Mouse (Mus musculus) erythroid progenitor cell, adult 5-6 weeks (primary cell): Measurements from ENCODE around the gene Qrich1. TPM values are rescaled to one million over a fixed set of nuclear protein-coding genes. Genes with fewer than 3 reads are reported as not detected.

ENCODE experiments used
- ATAC-seq: replicated peaks from 2 replicates; pipeline ENCODE4 v1.8.0; 2016; ENCODE audit warnings: moderate number of reproducible peaks, mild to moderate bottlenecking, moderate TSS enrichment, inconsistent platforms; ENCODE audit not compliant: poor library complexity, low FRiP score, severe bottlenecking
- total RNA-seq, 2 experiments: library from RNA; stranded (forward) in 1 of 2; stranded (reverse) in 1 of 2; fragments of 150-400 nt in 1 of 2; fragments of 186-747, 209-891 nt in 1 of 2; gene quantifications; 2 replicates each; pipeline versions ENCODE4 v1.2.3 to v1.2.4; 2015 to 2017; ENCODE audit warnings: low replicate concordance in 2 of 2

Qrich1 gene
- total RNA-seq (2015; ENCODE audit: low replicate concordance) = 92.6 and 141 TPM in 2 replicates
- 117 and 139 TPM in 2 replicates for total RNA-seq (2017; ENCODE audit: low replicate concordance)

DNA sequence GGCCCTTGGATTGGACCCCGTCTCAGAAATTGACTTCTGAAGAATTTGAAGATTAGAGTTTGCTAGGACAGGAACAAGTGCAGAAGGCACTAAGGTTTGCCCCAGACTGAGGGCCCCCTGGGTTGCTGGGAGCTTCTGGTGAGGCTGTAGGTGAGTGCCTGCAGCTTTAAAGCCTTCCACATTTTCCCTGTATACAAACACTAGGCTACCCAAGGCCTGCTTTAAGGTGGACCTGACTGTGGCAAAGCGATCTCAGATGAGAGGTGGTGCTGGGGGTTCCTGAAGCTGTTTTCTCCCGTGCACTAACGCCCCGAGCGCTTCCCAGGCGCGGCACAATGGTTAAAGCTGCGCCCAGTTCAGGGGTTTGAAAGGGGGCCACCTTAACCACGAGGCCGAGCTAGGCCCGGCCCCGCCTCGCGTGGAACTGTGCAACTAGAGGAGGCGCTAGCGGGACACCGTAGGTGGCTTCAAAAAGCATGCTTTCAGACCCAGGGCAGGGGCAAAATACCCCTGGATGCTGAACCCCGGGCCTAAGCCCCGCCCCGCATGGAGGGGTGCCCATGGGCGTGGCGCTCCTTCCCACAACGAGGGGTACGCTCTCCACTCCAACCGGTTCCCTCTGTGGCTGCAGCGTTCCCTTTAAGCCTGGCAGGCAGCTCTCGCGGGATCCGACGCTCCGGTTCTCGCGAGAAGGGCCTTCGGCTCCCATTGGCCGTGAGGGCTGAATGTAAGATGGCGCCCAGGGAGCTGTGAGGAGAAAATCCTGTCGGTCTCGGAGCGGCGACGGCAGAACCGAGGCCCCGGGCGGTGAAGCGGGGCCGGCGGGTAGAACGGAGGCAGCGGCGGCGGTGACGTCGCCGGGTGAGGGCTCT lies at the start of gene Qrich1:
Gene Qrich1 (plus strand): TSS at position 427 of the 872 bp plus-strand sequence.
- ATAC-seq = peak; percentile 96

DNA sequence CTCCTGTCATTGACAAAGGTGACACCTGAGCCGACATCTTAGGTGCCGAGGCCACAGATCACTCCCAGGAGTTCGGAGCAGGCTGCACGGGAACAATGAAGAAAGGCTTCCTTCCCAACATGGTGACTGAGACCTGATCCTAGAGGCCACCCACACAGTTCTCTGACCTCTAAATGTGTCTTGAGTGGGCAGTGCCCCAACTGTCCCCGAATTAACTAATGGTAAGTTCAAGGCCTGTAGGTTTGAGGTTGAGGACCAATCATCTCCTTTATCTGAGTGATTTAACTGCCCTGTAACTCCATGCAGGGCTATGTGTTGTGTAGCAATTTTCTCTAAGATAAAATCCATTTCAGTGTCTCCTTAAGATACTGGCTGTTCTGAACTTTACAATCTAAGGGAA lies 47.2 kb upstream of the Qrich1 start:
- ATAC-seq = no peak

DNA sequence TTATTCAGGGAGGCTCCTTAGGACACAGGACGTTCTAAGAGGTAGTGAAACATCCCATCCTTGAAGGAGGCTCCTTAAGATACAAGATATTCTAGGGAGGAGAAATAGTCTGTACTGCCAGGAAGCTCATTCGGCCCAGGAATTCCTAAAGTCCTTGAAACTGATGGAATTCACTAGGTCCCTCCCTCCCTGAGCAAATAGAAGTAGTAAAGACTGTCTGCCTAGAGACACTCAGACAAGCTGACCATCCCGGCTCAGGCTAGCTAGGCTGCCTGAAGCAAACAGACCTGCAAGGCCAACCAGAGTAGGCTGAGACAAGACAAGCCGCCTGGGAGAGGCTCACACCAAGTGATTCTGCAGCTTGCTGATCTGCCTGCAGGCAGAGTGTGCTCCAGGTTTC lies 46.8 kb upstream of the Qrich1 start:
- no peak for ATAC-seq

GRCm38 (mm10) chr9:108474528-108474927 lies 42.1 kb upstream of the Qrich1 start:
- 0 out of 2 replicates have a peak, but pooled peaks have one; percentile 14 for ATAC-seq

- ATAC-seq = no peak
Measured at GRCm38 (mm10) chr9:108478638-108479156, 37.9 kb upstream of the Qrich1 start.

DNA sequence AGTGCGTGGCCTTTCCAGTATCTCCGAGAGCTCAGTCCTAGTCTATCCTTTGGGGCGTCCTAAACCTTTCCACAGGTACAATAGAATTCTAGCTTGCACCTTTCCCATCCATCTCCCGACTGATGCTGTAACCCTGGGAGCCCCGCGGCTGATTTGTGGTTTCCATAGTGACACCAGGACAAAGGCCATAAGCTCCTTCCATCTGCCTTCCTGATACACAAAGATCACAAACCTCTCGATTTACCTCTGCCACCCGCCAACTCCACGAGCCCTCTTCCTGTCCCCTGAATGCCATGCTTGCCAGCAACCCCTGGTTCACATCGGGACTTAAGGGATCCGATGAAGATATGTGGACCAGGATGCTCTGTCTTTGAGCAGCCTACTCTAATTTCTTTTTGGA lies 37.4 kb upstream of the Qrich1 start:
- no peak for ATAC-seq

DNA sequence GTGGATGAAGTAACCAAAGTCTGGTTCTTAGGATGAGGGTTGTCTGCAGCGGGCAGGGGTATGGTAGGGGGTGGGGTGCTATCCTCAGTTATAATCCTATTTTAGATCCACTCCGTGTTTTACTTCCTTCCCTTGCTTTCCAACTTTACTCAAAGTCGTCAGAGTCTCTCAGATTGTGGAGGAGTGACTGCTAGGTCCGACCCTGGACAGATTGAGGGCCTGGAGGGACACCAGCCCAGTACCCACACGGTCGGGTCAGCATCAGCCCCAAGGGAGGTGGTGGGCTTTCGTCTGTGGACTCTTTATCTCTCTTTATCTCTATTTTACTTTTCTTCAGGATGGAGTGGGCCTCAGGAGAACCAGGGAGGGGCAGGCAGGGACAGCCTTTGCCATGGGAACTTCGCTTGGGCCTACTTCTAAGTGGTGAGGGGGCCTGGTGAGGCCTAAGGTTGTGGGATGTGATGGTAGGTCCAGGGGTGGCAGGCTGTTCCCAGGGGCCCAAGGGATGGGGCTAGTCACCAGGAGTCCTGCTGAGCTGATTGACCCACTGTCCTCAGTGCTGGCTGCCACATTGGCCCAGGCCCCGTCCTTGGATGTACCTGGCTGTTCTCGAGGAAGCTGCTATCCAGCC lies 36.8 kb upstream of the Qrich1 start, which contains the start of gene Lamb2:
Gene Lamb2 (plus strand): TSS at position 16 of the 631 bp plus-strand sequence.
- no peak for ATAC-seq

- no peak for ATAC-seq
Measured at GRCm38 (mm10) chr9:108480813-108481519, 35.6 kb upstream of the Qrich1 start.

- ATAC-seq = no peak
Measured at GRCm38 (mm10) chr9:108481520-108482210, 34.9 kb upstream of the Qrich1 start.

GRCm38 (mm10) chr9:108483051-108483790 lies 33.4 kb upstream of the Qrich1 start:
- no peak for ATAC-seq

DNA sequence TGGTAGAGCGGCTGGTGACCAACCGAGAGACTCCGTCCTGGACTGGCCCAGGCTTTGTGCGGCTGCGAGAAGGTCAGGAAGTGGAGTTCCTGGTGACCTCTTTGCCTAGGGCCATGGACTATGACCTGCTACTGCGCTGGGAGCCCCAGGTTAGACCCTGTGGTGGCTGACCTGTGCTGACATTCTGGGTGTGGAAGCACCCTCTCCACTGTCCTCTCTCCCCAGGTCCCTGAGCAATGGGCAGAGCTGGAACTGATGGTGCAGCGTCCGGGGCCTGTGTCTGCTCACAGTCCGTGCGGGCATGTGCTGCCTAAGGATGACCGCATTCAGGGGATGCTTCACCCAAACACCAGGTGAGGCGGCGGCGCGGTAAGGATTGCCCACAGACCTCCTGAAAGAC lies 32.6 kb upstream of the Qrich1 start:
- no peak for ATAC-seq

- ATAC-seq = no peak
Measured at GRCm38 (mm10) chr9:108485301-108485875, 31.2 kb upstream of the Qrich1 start.

DNA sequence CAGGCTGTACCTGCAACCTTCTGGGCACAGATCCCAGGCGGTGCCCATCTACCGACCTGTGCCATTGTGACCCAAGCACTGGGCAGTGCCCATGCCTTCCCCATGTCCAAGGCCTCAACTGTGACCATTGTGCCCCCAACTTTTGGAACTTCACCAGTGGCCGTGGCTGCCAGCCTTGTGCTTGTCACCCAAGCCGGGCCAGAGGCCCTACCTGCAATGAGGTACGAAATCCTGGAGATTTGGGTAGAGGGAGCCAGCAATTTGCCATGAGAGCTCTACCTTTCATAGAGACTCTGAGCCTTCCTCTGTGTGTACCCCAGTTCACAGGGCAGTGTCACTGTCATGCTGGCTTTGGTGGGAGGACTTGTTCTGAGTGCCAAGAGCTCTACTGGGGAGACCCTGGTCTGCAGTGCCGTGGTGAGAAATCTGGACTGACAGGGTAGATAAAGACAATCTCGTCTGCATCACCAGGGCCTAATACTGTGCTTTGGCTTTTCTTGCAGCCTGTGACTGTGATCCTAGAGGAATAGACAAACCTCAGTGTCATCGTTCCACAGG lies 29.6 kb upstream of the Qrich1 start:
- ATAC-seq = no peak

DNA sequence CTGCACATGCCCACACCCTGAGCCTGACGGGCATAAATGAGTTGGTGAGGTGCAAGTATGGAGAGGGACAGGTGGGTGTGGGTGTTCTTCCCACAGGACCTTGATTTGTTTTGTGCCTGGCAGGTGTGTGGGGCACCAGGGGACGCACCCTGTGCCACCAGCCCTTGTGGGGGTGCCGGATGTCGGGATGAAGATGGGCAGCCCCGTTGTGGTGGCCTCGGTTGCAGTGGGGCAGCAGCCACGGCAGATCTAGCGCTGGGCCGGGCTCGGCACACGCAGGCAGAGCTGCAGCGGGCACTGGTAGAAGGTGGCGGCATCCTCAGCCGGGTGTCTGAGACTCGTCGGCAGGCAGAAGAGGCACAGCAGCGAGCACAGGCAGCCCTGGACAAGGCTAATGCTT lies 28.2 kb upstream of the Qrich1 start:
- ATAC-seq = no peak

DNA sequence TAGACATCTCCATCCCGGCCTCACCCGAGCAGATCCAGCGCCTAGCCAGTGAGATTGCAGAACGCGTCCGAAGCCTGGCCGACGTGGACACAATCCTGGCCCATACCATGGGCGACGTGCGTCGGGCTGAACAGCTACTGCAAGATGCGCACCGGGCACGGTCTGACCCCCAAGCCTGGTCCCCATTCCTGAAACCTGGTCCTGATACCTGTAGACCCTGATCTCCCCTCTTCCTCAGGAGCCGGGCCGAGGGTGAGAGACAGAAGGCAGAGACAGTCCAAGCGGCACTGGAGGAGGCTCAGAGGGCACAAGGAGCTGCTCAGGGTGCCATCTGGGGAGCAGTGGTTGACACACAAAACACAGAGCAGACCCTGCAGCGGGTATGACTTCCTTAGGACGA lies 27.4 kb upstream of the Qrich1 start:
- ATAC-seq = no peak

GRCm38 (mm10) chr9:108489702-108490558 lies 26.7 kb upstream of the Qrich1 start:
- ATAC-seq = no peak

GRCm38 (mm10) chr9:108490559-108491285 lies 25.9 kb upstream of the Qrich1 start, which contains the start of gene Usp19:
Usp19 (plus strand) TSS chr9:108490602.
- ATAC-seq = peak; percentile 91
